Mouse (Mus musculus): ENCODE results near the gene Adamtsl3. TPM values are rescaled to one million over a fixed set of nuclear protein-coding genes. Genes with fewer than 3 reads are reported as not detected.

Gene Adamtsl3
- not detected in 3 replicates for total RNA-seq (2017)

- no peak for ATAC-seq (replicated peaks; ENCODE audit: insufficient number of reproducible peaks, low FRiP score, low TSS enrichment, poor library complexity, severe bottlenecking)
Measured at GRCm38 (mm10) chr7:82335211-82336121, at the start of gene Adamtsl3. TSS of gene Adamtsl3 (plus strand) at chr7:82335694.

DNA sequence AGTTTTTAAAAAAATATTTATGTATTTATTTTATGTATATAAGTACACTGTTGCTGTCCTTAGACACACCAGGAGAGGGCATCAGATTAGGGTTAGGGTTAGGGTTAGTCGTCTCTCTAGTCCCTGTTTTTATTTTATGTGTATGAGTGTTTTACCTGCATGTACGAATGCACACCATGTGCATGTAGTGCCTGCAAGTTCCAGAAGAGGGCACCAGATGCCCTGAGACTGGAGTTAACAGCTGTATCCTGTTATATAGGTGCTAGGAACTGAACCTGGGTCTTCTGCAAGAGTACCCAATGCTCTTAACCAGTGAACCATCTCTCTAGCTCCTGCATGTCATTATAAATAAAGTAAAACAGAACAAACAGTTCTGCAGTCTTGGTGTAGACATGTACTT is 48.3 kb upstream of the Adamtsl3 start:
- ATAC-seq (replicated peaks; ENCODE audit: insufficient number of reproducible peaks, low FRiP score, low TSS enrichment, poor library complexity, severe bottlenecking) = no peak

- no peak for ATAC-seq (replicated peaks; ENCODE audit: insufficient number of reproducible peaks, low FRiP score, low TSS enrichment, poor library complexity, severe bottlenecking)
Measured at GRCm38 (mm10) chr7:82293441-82293840, 42.1 kb upstream of the Adamtsl3 start.

DNA sequence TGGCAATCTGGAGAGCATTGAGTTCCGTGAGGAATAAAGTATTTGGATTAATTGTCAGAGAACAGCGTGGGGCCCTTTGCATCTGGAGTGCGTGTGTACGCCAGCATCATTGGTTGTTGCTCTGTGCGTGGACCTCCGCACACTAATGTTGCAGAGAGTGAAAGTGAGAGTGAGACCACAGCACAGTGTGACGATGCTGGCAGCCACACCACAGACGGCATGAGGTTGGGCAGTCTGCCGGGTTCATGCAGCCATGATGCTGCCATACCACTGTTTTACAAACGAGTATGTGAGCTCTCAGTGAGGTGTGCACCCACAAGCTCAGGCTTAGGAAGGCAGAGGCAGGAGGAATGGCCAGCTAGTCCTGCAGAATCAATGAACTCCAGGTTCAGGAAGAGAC is 41.4 kb upstream of the Adamtsl3 start:
- ATAC-seq (replicated peaks; ENCODE audit: insufficient number of reproducible peaks, low FRiP score, low TSS enrichment, poor library complexity, severe bottlenecking) = no peak

- ATAC-seq (replicated peaks; ENCODE audit: insufficient number of reproducible peaks, low FRiP score, low TSS enrichment, poor library complexity, severe bottlenecking) = no peak
Measured at GRCm38 (mm10) chr7:82294611-82295010, 40.9 kb upstream of the Adamtsl3 start.

- ATAC-seq (replicated peaks; ENCODE audit: insufficient number of reproducible peaks, low FRiP score, low TSS enrichment, poor library complexity, severe bottlenecking) = no peak
Measured at GRCm38 (mm10) chr7:82308398-82308797, 27.1 kb upstream of the Adamtsl3 start.

- no peak for ATAC-seq (replicated peaks; ENCODE audit: insufficient number of reproducible peaks, low FRiP score, low TSS enrichment, poor library complexity, severe bottlenecking)
Measured at GRCm38 (mm10) chr7:82318515-82318914, 17.0 kb upstream of the Adamtsl3 start.

DNA sequence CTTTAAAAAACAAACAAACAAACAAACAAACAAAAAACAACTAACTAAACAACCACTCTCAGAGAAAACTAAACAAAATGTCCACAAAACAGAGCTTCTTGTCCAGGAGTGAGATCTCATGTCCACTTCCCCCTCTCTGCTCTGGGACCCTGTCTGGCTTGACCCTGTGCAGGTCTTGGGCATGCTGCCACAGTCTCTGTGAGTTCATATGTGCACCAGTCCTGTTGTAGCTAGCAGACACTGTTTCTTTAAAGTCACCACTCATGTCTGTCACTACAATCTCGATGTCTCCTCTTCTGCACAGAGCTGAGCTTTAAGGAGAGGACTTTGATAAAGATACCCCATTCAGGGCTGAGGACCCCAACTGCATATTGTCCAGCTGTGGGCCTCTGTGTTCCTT is 8.9 kb upstream of the Adamtsl3 start:
- ATAC-seq (replicated peaks; ENCODE audit: insufficient number of reproducible peaks, low FRiP score, low TSS enrichment, poor library complexity, severe bottlenecking) = no peak

GRCm38 (mm10) chr7:82327201-82327600 is 8.3 kb upstream of the Adamtsl3 start:
- ATAC-seq (replicated peaks; ENCODE audit: insufficient number of reproducible peaks, low FRiP score, low TSS enrichment, poor library complexity, severe bottlenecking) = no peak

GRCm38 (mm10) chr7:82327881-82328280 is 7.6 kb upstream of the Adamtsl3 start:
- ATAC-seq (replicated peaks; ENCODE audit: insufficient number of reproducible peaks, low FRiP score, low TSS enrichment, poor library complexity, severe bottlenecking) = no peak

GRCm38 (mm10) chr7:82329831-82330230 is 5.7 kb upstream of the Adamtsl3 start:
- ATAC-seq (replicated peaks; ENCODE audit: insufficient number of reproducible peaks, low FRiP score, low TSS enrichment, poor library complexity, severe bottlenecking) = no peak

- no peak for ATAC-seq (replicated peaks; ENCODE audit: insufficient number of reproducible peaks, low FRiP score, low TSS enrichment, poor library complexity, severe bottlenecking)
Measured at GRCm38 (mm10) chr7:82330860-82331259, 4.6 kb upstream of the Adamtsl3 start.

GRCm38 (mm10) chr7:82334000-82334399 is 1.5 kb upstream of the Adamtsl3 start:
- no peak for ATAC-seq (replicated peaks; ENCODE audit: insufficient number of reproducible peaks, low FRiP score, low TSS enrichment, poor library complexity, severe bottlenecking)

GRCm38 (mm10) chr7:82336132-82336531 is 638 bp downstream of the Adamtsl3 start:
- ATAC-seq (replicated peaks; ENCODE audit: insufficient number of reproducible peaks, low FRiP score, low TSS enrichment, poor library complexity, severe bottlenecking) = no peak

GRCm38 (mm10) chr7:82338121-82338520 is 2.6 kb downstream of the Adamtsl3 start:
- ATAC-seq (replicated peaks; ENCODE audit: insufficient number of reproducible peaks, low FRiP score, low TSS enrichment, poor library complexity, severe bottlenecking) = no peak

- ATAC-seq (replicated peaks; ENCODE audit: insufficient number of reproducible peaks, low FRiP score, low TSS enrichment, poor library complexity, severe bottlenecking) = no peak
Measured at GRCm38 (mm10) chr7:82338532-82338931, 3.0 kb downstream of the Adamtsl3 start.

DNA sequence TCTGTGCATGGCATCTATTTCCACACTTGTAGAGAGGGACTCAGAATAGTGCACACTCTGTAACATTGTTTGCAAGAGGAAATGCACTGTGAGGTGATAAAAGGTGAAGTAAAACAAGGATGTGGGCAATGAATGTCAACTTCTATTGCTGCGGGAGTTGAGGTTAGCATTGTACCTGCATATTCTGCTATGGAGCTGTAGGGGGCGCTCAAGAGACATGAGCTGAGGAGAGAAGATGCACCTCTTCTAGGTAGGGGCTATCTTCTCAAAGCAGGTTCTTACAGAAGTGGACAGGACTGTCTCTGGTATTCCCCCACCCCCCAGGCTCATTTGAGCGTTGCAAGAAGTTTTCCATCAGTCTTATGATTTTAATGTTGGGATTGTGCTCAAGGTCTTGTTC is 3.7 kb downstream of the Adamtsl3 start:
- ATAC-seq (replicated peaks; ENCODE audit: insufficient number of reproducible peaks, low FRiP score, low TSS enrichment, poor library complexity, severe bottlenecking) = no peak

DNA sequence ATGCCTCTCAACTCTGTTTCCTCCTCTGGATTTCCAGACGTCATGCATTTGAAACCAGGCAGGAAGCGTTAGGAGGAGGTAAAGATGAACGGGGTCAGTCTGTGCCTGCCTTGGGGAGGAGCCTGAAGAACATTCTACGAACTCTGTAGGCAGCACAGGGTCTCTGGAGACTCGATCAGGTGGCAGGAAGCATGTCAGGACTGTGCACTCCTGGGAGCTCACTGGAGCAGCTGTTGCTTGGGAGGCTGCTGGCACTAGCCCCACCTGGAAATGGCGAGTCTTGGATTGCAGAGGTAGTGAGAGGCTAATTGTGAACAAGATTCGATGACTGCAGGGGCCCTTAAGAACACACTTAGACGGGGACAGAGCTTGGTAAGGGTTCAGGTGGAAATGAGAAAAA is 6.0 kb downstream of the Adamtsl3 start:
- no peak for ATAC-seq (replicated peaks; ENCODE audit: insufficient number of reproducible peaks, low FRiP score, low TSS enrichment, poor library complexity, severe bottlenecking)

DNA sequence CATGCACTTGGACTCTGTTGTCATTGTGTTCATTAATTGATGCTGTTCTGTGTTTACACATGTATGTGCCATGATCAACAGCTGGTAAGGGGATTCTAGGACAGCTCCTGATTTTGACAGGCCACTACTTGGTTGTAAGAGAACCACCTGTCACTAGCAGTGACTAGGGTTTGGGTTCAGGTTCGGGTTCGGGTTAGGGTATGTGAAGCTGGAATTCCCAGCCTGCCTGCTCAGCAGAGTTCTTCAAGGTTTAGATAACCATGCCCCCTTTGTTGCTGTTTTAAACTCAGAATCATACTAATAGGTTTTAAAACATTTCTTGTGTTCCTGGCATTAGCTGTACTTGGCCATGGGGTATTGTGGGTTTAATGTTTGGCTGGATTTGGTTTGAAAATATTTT is 11.2 kb downstream of the Adamtsl3 start:
- no peak for ATAC-seq (replicated peaks; ENCODE audit: insufficient number of reproducible peaks, low FRiP score, low TSS enrichment, poor library complexity, severe bottlenecking)

- no peak for ATAC-seq (replicated peaks; ENCODE audit: insufficient number of reproducible peaks, low FRiP score, low TSS enrichment, poor library complexity, severe bottlenecking)
Measured at GRCm38 (mm10) chr7:82349796-82350195, 14.3 kb downstream of the Adamtsl3 start.

All from monocyte, adult 5-6 weeks (primary cell).